Mouse (Mus musculus): ENCODE data around the gene Hcrtr2. TPM values are rescaled to one million over a fixed set of nuclear protein-coding genes. Genes with fewer than 3 reads are reported as not detected.
A peak's percentile ranks its signal among the peaks of the same experiment; 100 is the strongest.

Hcrtr2 gene
- polyA plus RNA-seq, 1 experiment from 2014 or later, result 8.6 TPM

DNA sequence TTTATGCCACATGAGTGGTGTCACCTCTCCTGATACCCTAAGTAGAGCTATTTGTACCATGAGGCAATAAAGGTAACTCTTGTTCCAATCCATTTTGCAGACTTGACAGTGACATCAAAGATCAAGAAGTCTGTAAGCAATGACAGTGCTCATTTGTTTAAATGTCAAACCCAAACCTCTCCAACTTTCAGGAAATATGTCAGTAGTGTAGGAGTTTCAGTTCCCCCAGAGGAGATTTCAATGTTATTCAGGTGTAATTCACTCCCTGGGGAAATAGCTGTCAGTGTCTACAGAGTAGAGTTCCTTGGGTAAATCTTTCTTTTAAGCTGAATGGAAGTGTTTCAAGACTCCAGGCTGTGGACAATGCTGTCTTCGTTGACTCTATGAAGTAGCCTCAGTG, 2.9 kb downstream of the Hcrtr2 start:
- Histone ChIP-seq H3K27ac (no peak overlapping the region), H3K4me1 (replicated peaks; ENCODE audit: control insufficient read depth, insufficient read depth, low read length) (peaks cover 6% of the 10 kb centered on the region; the same call in 1 of the 2 replicates), H3K27me3 (ENCODE audit: control insufficient read depth, insufficient read depth, low read length) (0 out of 2 replicates have a peak, but pooled peaks cover 6% of the 10 kb centered on the region), H3K4me2 (replicated peaks) (peak overlapping the region; percentile 74), H3K4me3 (replicated peaks; ENCODE audit: low read length) (peak overlapping the region; percentile 42; the same call in 1 of the 2 replicates), H3K36me3 (replicated peaks; ENCODE audit: control insufficient read depth, insufficient read depth) (no peaks in the 10 kb centered on the region), H3K9me3 (ENCODE audit: control insufficient read depth, low read length) (no peaks in the 10 kb centered on the region), H3K9ac (no peak overlapping the region)
- ATAC-seq (ENCODE audit: low FRiP score) (no peak), DNase-seq (ENCODE audit: low spot score) (no peak)
- 78% methylated on average over 1 of the region's 1 CpGs for WGBS

DNA sequence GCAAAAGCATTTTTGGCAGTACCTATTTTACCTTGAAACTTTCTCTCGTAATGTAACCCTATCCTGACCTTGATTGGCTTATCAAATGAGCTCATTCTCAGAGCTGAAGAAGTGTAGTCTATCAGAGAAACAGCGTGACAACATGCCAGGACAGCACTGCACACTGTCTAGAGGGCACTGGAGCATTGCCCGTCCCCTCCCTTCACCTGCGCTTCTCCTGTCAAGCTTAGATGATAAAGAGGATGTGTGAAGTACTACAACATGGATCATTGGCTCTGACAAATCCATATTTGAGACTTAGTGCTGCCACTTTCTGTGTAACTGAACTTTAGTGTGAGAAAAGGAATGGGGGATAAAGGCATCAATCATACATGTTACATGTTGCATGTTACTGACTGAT, 5.4 kb downstream of the Hcrtr2 start:
- ATAC-seq (ENCODE audit: low FRiP score), result no peak

DNA sequence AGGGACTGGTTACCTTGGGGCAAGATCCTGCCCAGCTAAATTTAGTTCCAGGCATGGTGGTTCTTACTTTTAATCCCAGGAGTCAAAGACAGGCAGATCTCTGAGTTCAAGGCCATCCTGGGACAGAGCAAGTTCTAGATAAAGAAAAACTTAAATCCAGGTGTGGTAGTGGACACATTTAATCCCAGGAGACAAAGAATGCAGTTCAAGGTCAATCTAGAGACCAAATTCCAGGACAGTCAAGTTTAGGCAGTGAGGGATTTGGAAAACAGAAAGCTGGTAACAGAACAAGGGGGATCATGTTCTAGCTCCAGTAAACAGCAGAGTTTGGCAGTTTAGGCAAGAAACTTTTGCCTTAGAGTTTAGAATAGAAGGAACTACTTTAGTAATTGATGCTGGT, 8.6 kb downstream of the Hcrtr2 start:
- H3K4me1 ChIP-seq (replicated peaks; ENCODE audit: control insufficient read depth, insufficient read depth, low read length), result no peaks in the 10 kb centered on the region
- no peak overlapping the region for H3K27ac ChIP-seq
- H3K36me3 ChIP-seq (replicated peaks; ENCODE audit: control insufficient read depth, insufficient read depth), result no peaks in the 10 kb centered on the region
- DNase-seq (ENCODE audit: low spot score) (no peak), ATAC-seq (ENCODE audit: low FRiP score) (no peak)
- no peak overlapping the region for H3K4me2 ChIP-seq (replicated peaks)
- no peak overlapping the region for H3K4me3 ChIP-seq (replicated peaks; ENCODE audit: low read length)
- no peak overlapping the region for H3K9ac ChIP-seq
- H3K27me3 ChIP-seq (ENCODE audit: control insufficient read depth, insufficient read depth, low read length), result no peaks in the 10 kb centered on the region
- no peaks in the 10 kb centered on the region for H3K9me3 ChIP-seq (ENCODE audit: control insufficient read depth, low read length)

More for the DNA sequence above, 5.4 kb downstream of the Hcrtr2 start:
- H3K4me2 ChIP-seq (replicated peaks), result no peak overlapping the region
- 90% methylated on average over 4 of the region's 4 CpGs for WGBS
- no peak overlapping the region for H3K9ac ChIP-seq
- no peak overlapping the region for H3K27ac ChIP-seq
- peaks cover 6% of the 10 kb centered on the region; the same call in 1 of the 2 replicates for H3K4me1 ChIP-seq (replicated peaks; ENCODE audit: control insufficient read depth, insufficient read depth, low read length)
- H3K9me3 ChIP-seq (ENCODE audit: control insufficient read depth, low read length), result no peaks in the 10 kb centered on the region
- no peak for DNase-seq (ENCODE audit: low spot score)
- no peaks in the 10 kb centered on the region for H3K36me3 ChIP-seq (replicated peaks; ENCODE audit: control insufficient read depth, insufficient read depth)
- H3K27me3 ChIP-seq (ENCODE audit: control insufficient read depth, insufficient read depth, low read length), result 0 out of 2 replicates have a peak, but pooled peaks cover 6% of the 10 kb centered on the region
- no peak overlapping the region for H3K4me3 ChIP-seq (replicated peaks; ENCODE audit: low read length)

DNA sequence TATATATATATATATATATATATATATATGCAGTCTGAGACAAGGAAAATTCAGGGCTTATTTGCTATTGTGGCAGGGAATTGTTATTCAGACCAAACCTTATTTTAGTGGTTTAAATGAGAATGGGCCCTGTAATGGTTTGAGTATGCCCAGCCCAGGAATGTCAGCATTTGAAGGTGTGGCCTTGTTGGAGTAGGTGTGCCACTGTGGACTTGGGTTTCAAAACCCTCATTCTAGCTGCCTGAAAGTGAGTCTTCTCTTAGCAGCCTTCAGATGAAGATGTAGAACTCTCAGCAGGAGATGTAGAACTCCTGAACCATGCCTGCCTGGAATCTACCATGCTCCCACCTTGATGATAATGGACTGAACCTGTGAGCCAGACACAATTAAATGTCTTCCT, 9.7 kb downstream of the Hcrtr2 start:
- Histone ChIP-seq H3K4me3 (replicated peaks; ENCODE audit: low read length) (no peak overlapping the region), H3K9ac (no peak overlapping the region), H3K4me2 (replicated peaks) (no peak overlapping the region), H3K27ac (no peak overlapping the region), H3K27me3 (ENCODE audit: control insufficient read depth, insufficient read depth, low read length) (no peaks in the 10 kb centered on the region), H3K4me1 (replicated peaks; ENCODE audit: control insufficient read depth, insufficient read depth, low read length) (no peaks in the 10 kb centered on the region), H3K9me3 (ENCODE audit: control insufficient read depth, low read length) (no peaks in the 10 kb centered on the region), H3K36me3 (replicated peaks; ENCODE audit: control insufficient read depth, insufficient read depth) (no peaks in the 10 kb centered on the region)
- ATAC-seq (ENCODE audit: low FRiP score) (no peak), DNase-seq (ENCODE audit: low spot score) (no peak)

DNA sequence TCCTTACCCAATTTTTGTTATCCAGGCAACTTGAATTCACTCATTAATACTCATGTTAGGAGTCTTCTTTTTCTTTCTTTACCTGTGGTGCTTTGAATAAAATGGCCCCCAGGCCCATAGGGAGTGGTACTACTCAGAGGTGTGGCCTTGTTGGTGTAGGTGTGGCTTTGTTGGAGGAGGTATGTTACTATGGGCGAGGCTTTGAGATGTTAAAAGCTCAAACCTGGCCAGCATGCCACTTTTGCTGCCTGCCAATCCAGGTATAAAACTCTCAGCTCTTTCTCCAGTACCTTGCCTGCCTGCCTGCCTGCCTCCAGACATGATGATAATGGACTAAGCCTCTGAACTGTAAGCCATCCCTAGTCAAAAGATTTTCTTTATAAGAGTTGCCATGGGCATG, 11.4 kb downstream of the Hcrtr2 start:
- WGBS, result 57% methylated on average over 1 of the region's 1 CpGs
- Histone ChIP-seq H3K4me1 (replicated peaks; ENCODE audit: control insufficient read depth, insufficient read depth, low read length) (no peaks in the 10 kb centered on the region), H3K36me3 (replicated peaks; ENCODE audit: control insufficient read depth, insufficient read depth) (no peaks in the 10 kb centered on the region), H3K9ac (no peak overlapping the region), H3K27ac (no peak overlapping the region), H3K9me3 (ENCODE audit: control insufficient read depth, low read length) (no peaks in the 10 kb centered on the region), H3K27me3 (ENCODE audit: control insufficient read depth, insufficient read depth, low read length) (no peaks in the 10 kb centered on the region), H3K4me3 (replicated peaks; ENCODE audit: low read length) (no peak overlapping the region), H3K4me2 (replicated peaks) (no peak overlapping the region)
- ATAC-seq (ENCODE audit: low FRiP score) (no peak), DNase-seq (ENCODE audit: low spot score) (no peak)

DNA sequence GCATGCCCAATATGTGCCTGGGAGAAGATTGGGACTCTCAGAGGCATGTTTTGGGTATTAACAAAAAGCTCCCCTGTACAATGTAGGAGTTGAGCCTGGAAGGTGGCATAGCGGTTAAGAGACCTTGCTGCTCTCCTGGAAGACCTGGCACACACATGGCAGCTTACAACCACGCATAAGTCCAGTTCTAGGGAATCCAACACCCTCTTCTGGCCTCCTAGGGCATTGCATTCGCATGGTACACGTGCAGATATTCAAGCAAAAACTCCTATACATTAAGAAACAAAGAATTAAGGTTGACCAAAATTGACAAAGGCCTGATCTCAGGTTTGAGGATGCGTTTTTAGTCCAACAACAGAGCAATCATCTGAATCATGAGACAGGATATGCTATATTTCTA, 32.3 kb downstream of the Hcrtr2 start:
- WGBS, result 69% methylated on average over 5 of the region's 5 CpGs
- no peak overlapping the region for H3K9ac ChIP-seq
- H3K4me2 ChIP-seq (replicated peaks), result no peak overlapping the region
- H3K27me3 ChIP-seq (ENCODE audit: control insufficient read depth, insufficient read depth, low read length), result no peaks in the 10 kb centered on the region
- ATAC-seq (ENCODE audit: low FRiP score) (no peak), DNase-seq (ENCODE audit: low spot score) (no peak)
- H3K4me3 ChIP-seq (replicated peaks; ENCODE audit: low read length), result no peak overlapping the region
- no peaks in the 10 kb centered on the region for H3K4me1 ChIP-seq (replicated peaks; ENCODE audit: control insufficient read depth, insufficient read depth, low read length)
- H3K36me3 ChIP-seq (replicated peaks; ENCODE audit: control insufficient read depth, insufficient read depth), result no peaks in the 10 kb centered on the region
- H3K27ac ChIP-seq, result no peak overlapping the region
- H3K9me3 ChIP-seq (ENCODE audit: control insufficient read depth, low read length), result no peaks in the 10 kb centered on the region

DNA sequence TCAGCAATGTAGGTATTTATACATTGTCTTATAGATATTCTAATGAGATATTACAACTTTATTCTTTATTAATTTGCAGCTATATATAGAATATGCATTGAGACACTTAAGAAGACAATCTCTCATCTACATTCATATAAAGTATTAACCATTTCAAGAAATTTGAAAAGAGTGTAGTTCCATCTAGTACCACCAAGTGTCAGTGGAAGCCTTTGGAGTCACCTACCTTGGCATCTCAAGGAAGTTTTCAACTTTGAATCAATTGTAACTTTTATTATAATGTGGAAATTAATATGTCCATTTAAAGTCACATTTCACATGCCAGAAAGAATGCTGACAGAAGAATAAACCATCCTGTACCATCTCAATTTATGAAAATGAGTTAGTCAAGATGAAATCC, 52.8 kb downstream of the Hcrtr2 start:
- no peak for ATAC-seq (ENCODE audit: low FRiP score)
- peak; percentile 71 for DNase-seq (ENCODE audit: low spot score)
- H3K4me1 ChIP-seq (replicated peaks; ENCODE audit: control insufficient read depth, insufficient read depth, low read length), result no peaks in the 10 kb centered on the region

DNA sequence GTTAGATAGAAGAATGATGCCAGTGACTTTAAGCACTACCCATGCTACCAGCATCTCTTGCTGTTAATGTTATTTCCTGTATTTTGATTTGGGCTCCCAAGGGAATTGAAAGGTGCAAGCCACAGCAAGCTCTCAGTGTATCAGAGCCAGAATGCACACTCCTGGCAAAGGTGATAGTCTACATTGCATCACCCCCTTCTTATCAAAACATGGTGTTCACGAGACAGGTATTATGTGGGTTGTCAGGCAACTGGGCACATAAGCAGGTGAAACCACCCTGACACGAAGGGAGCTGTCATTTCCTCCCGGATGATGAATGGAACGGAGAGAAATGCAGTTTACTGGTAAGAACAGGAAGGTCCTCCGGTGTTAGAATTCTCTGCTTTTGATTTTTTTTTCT, 65.9 kb downstream of the Hcrtr2 start:
- Histone ChIP-seq H3K9me3 (ENCODE audit: control insufficient read depth, low read length) (no peaks in the 10 kb centered on the region), H3K27ac (no peak overlapping the region), H3K36me3 (replicated peaks; ENCODE audit: control insufficient read depth, insufficient read depth) (no peaks in the 10 kb centered on the region), H3K9ac (no peak overlapping the region), H3K4me1 (replicated peaks; ENCODE audit: control insufficient read depth, insufficient read depth, low read length) (no peaks in the 10 kb centered on the region), H3K4me3 (replicated peaks; ENCODE audit: low read length) (no peak overlapping the region), H3K4me2 (replicated peaks) (no peak overlapping the region), H3K27me3 (ENCODE audit: control insufficient read depth, insufficient read depth, low read length) (no peaks in the 10 kb centered on the region)
- DNase-seq (ENCODE audit: low spot score) (no peak), ATAC-seq (ENCODE audit: low FRiP score) (no peak)
- WGBS, result 83% methylated on average over 5 of the region's 5 CpGs

More for the DNA sequence above, 52.8 kb downstream of the Hcrtr2 start:
- no peak overlapping the region for H3K9ac ChIP-seq
- no peaks in the 10 kb centered on the region for H3K9me3 ChIP-seq (ENCODE audit: control insufficient read depth, low read length)
- no peaks in the 10 kb centered on the region for H3K27me3 ChIP-seq (ENCODE audit: control insufficient read depth, insufficient read depth, low read length)
- no peak overlapping the region for H3K4me2 ChIP-seq (replicated peaks)
- no peaks in the 10 kb centered on the region for H3K36me3 ChIP-seq (replicated peaks; ENCODE audit: control insufficient read depth, insufficient read depth)
- no peak overlapping the region for H3K4me3 ChIP-seq (replicated peaks; ENCODE audit: low read length)
- no peak overlapping the region for H3K27ac ChIP-seq

DNA sequence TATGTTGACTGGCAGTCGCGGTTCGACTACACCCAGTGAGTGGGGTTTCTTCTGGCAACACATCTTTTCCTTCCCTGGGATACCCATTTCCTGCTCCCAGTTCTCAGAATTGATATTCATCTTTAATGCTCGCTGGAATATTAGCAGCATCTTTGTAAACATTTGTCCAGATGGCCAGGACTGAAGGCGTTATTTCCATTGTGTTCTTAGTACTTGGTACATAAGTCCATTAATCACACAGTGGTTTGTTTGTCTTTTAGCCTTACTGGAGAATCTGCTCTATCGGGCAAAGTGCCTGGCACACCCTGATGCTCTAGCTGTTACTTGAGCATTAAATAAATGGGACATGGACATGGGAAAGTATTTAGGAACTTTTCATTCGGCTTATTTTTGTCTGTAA, 71.1 kb downstream of the Hcrtr2 start:
- H3K36me3 ChIP-seq (replicated peaks; ENCODE audit: control insufficient read depth, insufficient read depth), result no peaks in the 10 kb centered on the region
- DNase-seq (ENCODE audit: low spot score) (no peak), ATAC-seq (ENCODE audit: low FRiP score) (no peak)
- H3K4me2 ChIP-seq (replicated peaks), result no peak overlapping the region
- H3K9ac ChIP-seq, result no peak overlapping the region
- no peaks in the 10 kb centered on the region for H3K4me1 ChIP-seq (replicated peaks; ENCODE audit: control insufficient read depth, insufficient read depth, low read length)
- no peaks in the 10 kb centered on the region for H3K27me3 ChIP-seq (ENCODE audit: control insufficient read depth, insufficient read depth, low read length)
- no peaks in the 10 kb centered on the region for H3K9me3 ChIP-seq (ENCODE audit: control insufficient read depth, low read length)
- no peak overlapping the region for H3K27ac ChIP-seq
- 83% methylated on average over 7 of the region's 7 CpGs for WGBS
- H3K4me3 ChIP-seq (replicated peaks; ENCODE audit: low read length), result no peak overlapping the region

DNA sequence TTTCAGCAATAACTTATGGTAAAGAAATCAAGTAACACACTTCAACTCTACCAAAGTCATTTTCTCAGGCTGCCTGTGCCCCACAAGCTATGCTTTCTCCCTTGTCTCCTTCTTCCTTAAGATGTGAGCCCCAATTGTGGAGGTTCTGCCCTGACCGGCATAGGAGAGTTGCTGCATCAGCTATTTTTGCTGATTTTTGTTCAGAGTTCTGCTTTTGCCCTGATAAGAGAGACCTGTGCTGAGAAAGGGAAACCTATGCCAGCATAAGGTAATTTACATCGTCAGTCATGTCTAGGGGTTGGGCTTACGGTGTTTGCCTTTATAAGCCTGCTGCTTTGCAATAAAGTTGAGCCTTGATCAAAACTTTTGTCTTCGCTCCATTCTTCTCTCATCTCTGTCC, 71.5 kb downstream of the Hcrtr2 start:
- H3K27me3 ChIP-seq (ENCODE audit: control insufficient read depth, insufficient read depth, low read length), result no peaks in the 10 kb centered on the region
- H3K9me3 ChIP-seq (ENCODE audit: control insufficient read depth, low read length), result no peaks in the 10 kb centered on the region
- H3K9ac ChIP-seq, result no peak overlapping the region
- no peak overlapping the region for H3K4me3 ChIP-seq (replicated peaks; ENCODE audit: low read length)
- no peak for ATAC-seq (ENCODE audit: low FRiP score)
- H3K4me2 ChIP-seq (replicated peaks), result no peak overlapping the region
- 95% methylated on average over 4 of the region's 4 CpGs for WGBS
- H3K27ac ChIP-seq, result no peak overlapping the region
- H3K36me3 ChIP-seq (replicated peaks; ENCODE audit: control insufficient read depth, insufficient read depth), result no peaks in the 10 kb centered on the region
- DNase-seq (ENCODE audit: low spot score), result no peak
- H3K4me1 ChIP-seq (replicated peaks; ENCODE audit: control insufficient read depth, insufficient read depth, low read length), result no peaks in the 10 kb centered on the region

Measured in hindbrain, embryonic 14.5 days (tissue).